Mouse (Mus musculus) mammary gland, adult 2 months (tissue): Measurements from ENCODE around the gene Rnf43. TPM values are rescaled to one million over a fixed set of nuclear protein-coding genes. Genes with fewer than 3 reads are reported as not detected.

Experiments
- polyA plus RNA-seq: library from polyadenylated mRNA; depleted of rRNA; stranded (reverse); fragments of >200 nt; gene quantifications from 2 replicates; pipeline ENCODE4 v1.2.3, GENCODE M21; 2012; ENCODE audit warnings: low replicate concordance; rRNA removed

Rnf43 gene
- polyA plus RNA-seq, result 5.3 and 9.0 TPM in 2 replicates

DNA sequence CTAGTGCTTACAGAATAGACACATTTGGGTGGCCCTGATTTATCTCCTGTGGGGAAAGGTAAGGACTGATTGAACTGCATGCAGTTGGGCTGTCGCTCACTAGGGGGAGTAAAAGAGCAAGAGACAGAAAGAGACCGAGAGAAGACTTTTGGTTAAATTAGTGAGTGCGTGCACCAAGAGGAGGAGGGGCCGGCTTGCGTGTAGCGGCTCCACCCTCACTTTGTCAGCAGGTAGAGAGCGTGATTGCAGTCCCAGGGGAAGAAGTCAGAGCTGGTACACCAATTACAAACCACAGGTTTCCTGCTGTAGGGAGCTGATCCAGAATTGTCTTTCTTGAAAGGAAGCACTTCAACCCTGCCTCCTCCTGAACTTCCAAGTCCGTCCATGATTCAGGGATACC is at the start of gene Rnf43:
TSS of gene Rnf43 (plus strand) at position 316 of the 400 bp plus-strand sequence.

DNA sequence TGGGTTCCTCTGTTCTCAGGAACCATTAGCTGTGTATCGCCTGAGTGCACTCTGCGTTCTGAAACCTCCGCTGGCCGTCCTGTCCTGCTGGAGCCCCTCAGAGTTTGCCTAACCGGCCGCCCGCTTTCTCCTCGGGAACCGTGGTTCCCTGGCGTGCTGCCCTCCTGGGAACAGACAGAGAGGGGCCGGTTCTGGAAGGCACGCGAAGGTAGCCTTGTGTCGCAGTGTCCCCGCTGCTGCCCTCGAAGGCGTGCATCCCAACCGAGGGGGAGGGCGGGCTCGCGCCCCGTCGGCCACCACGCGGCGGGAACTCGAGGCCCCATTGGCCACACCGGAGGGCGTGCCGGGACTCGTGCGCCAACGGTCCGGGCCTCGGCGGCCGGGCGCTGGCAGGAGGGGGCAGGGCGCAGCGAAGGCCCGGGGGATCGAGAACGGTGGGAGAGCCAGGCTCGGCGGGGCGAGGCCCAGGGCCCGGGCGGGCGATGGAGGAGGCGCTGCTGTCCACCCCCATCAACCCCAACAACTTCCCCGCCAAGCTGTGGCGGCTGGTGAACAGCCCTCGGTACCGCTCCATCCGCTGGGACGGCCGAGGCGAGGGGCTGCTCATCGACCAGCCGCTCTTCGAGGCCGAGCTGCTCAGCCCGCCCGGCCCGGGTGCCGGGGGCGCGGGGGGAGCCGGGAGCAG is 45.6 kb upstream of the Rnf43 start, which contains the start of gene Hsf5:
TSS of gene Hsf5 (plus strand) at position 375 of the 685 bp plus-strand sequence.

DNA sequence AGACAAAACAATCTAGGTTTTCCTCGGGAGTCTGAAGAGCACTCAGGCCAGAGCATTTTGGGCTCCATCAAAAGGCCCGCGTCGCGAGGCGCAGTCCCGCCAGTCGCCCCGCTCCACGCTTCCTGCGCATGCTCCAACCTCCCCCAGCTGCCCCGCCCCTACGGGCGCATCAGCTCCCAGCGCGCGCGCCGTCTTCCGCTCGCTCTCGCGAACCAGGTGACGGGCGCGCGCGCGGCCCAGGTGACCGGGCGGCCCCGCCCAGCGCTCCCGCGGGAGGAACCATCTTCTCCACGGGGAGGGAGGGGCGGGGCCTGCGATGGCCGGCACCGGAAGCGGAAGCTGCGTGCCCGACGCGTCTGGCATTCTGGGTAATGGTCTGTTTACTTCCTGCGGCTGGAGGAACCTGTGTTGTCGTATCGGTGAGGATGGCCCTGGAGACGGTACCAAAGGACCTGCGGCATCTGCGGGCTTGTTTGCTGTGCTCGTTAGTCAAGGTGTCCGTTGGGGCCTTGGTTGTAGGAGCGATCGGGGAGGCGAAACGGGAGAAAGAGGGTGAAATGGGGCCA is 74.7 kb downstream of the Rnf43 start, which contains the start of gene Supt4a:
TSS of gene Supt4a (plus strand) at position 378 of the 566 bp plus-strand sequence.

DNA sequence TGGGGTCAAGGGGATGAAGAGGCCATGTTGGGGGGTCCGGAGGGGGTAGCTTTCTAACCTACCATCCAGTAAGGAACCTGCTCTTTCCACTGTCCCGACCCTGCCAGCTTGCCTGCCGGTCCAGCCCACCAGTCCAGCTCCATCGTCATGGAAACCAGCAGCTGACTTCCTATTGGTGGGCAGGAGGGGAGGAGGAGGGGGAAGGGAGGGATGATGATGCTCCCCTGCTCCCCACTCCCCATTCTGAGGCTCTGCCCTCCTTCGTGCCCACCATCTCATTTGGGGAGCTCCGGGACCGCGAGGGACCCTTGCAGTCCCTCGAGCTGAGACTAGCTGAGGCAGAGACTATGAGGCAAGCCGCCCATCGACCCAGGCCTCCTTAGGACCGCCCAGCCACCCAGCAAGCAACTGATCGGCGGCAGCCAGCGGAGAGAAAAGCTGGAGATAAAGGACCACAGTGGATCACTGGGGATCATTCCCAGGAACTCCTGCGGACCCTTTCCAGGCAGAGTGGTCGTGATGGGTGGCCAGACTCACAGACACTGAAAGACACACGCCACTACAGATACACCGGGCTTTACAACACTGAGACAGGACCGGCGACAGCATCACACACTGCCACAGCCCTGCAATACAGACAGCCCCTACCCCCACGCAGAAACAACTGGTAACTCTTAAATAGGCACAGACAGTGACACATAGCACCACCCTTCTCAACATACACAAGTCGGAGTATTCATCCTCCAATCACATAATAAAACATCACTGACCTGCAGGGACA is 98.0 kb downstream of the Rnf43 start, which contains the start of gene Tspoap1:
TSS of gene Tspoap1 (plus strand) at position 241 of the 781 bp plus-strand sequence.

Other genes starting within 250 kb of the Rnf43 start
- gene Gm11492, start 96.1 kb upstream of the Rnf43 start, polyA plus RNA-seq, result not detected in 2 replicates
- gene Sept4, start 93.8 kb upstream of the Rnf43 start, polyA plus RNA-seq, result 16.7 and 29.4 TPM in 2 replicates
- 20.6 and 28.2 TPM in 2 replicates for gene Mtmr4, start 70.6 kb upstream of the Rnf43 start, polyA plus RNA-seq
- gene Hsf5, start 45.6 kb upstream of the Rnf43 start, polyA plus RNA-seq, result 0.06 and 0.17 TPM in 2 replicates
- 43.3 and 78.5 TPM in 2 replicates for gene Supt4a, start 74.8 kb downstream of the Rnf43 start, polyA plus RNA-seq
- gene Tspoap1, start 97.8 kb downstream of the Rnf43 start, polyA plus RNA-seq, result 3.8 and 4.8 TPM in 2 replicates
- gene Mpo, start 130.9 kb downstream of the Rnf43 start, polyA plus RNA-seq, result 1.5 and 1.9 TPM in 2 replicates
- gene Lpo, start 165.6 kb downstream of the Rnf43 start, polyA plus RNA-seq, result 0.11 and 0.14 TPM in 2 replicates
- 13.6 and 14.6 TPM in 2 replicates for gene Mks1, start 190.5 kb downstream of the Rnf43 start, polyA plus RNA-seq
- gene Epx, start 212.8 kb downstream of the Rnf43 start, polyA plus RNA-seq, result 0.07 and 0.42 TPM in 2 replicates
- gene Olfr462, start 229.5 kb downstream of the Rnf43 start, polyA plus RNA-seq, result not detected in 2 replicates
- gene Olfr463, start 234.7 kb downstream of the Rnf43 start, polyA plus RNA-seq, result not detected in 2 replicates